Mouse (Mus musculus): ENCODE results near the gene Olfr467. TPM values are rescaled to one million over a fixed set of nuclear protein-coding genes. Genes with fewer than 3 reads are reported as not detected.

Olfr467 gene
- not detected in 2 replicates for polyA plus RNA-seq (2014; fragmentation: Nextera tagmentation; extraction: Ambion mirVana)

GRCm38 (mm10) chr7:107811963-107812362 is at the start of gene Olfr467:
Olfr467 (plus strand) TSS chr7:107812263.
- no peaks in the 10 kb centered on the region for H3K4me1 ChIP-seq (ENCODE audit: control insufficient read depth, insufficient read depth, low read length)
- no peak within 1 kb of the TSS for H3K4me3 ChIP-seq (ENCODE audit: low read length)
- no peaks in the 10 kb centered on the region for H3K27me3 ChIP-seq (ENCODE audit: control insufficient read depth, insufficient read depth, low read length)
- H3K9ac ChIP-seq (ENCODE audit: low read depth, low read length) = no peak within 1 kb of the TSS
- ATAC-seq (ENCODE audit: low FRiP score, low TSS enrichment) = no peak
- H3K27ac ChIP-seq (ENCODE audit: low read depth, low read length) = no peak within 1 kb of the TSS
- H3K9me3 ChIP-seq (ENCODE audit: control insufficient read depth, low read length) = no peaks in the 10 kb centered on the region
- no peaks in the 10 kb centered on the region for H3K36me3 ChIP-seq (ENCODE audit: control insufficient read depth, insufficient read depth, low read length)
- no peak within 1 kb of the TSS for H3K4me2 ChIP-seq (replicated peaks; ENCODE audit: low read depth, low read length)

- no peak for ATAC-seq (ENCODE audit: low FRiP score, low TSS enrichment)
- H3K27ac ChIP-seq (ENCODE audit: low read depth, low read length) = no peak overlapping the region
- no peaks in the 10 kb centered on the region for H3K36me3 ChIP-seq (ENCODE audit: control insufficient read depth, insufficient read depth, low read length)
- H3K9ac ChIP-seq (ENCODE audit: low read depth, low read length) = no peak overlapping the region
- H3K4me2 ChIP-seq (replicated peaks; ENCODE audit: low read depth, low read length) = no peak overlapping the region
- no peaks in the 10 kb centered on the region for H3K4me1 ChIP-seq (ENCODE audit: control insufficient read depth, insufficient read depth, low read length)
- no peaks in the 10 kb centered on the region for H3K27me3 ChIP-seq (ENCODE audit: control insufficient read depth, insufficient read depth, low read length)
- no peaks in the 10 kb centered on the region for H3K9me3 ChIP-seq (ENCODE audit: control insufficient read depth, low read length)
- WGBS = 69% methylated on average over 6 of the region's 6 CpGs
- H3K4me3 ChIP-seq (ENCODE audit: low read length) = no peak overlapping the region
Measured at GRCm38 (mm10) chr7:107770812-107771211, 41.3 kb upstream of the Olfr467 start.

- H3K27me3 ChIP-seq (ENCODE audit: control insufficient read depth, insufficient read depth, low read length) = no peaks in the 10 kb centered on the region
- ATAC-seq (ENCODE audit: low FRiP score, low TSS enrichment) = no peak
- H3K9me3 ChIP-seq (ENCODE audit: control insufficient read depth, low read length) = no peaks in the 10 kb centered on the region
- H3K4me1 ChIP-seq (ENCODE audit: control insufficient read depth, insufficient read depth, low read length) = no peaks in the 10 kb centered on the region
- H3K9ac ChIP-seq (ENCODE audit: low read depth, low read length) = no peak overlapping the region
- H3K27ac ChIP-seq (ENCODE audit: low read depth, low read length) = no peak overlapping the region
- WGBS = 75% methylated on average over 1 of the region's 1 CpGs
- no peak overlapping the region for H3K4me2 ChIP-seq (replicated peaks; ENCODE audit: low read depth, low read length)
- H3K36me3 ChIP-seq (ENCODE audit: control insufficient read depth, insufficient read depth, low read length) = no peaks in the 10 kb centered on the region
- H3K4me3 ChIP-seq (ENCODE audit: low read length) = no peak overlapping the region
Measured at GRCm38 (mm10) chr7:107778216-107778615, 33.8 kb upstream of the Olfr467 start.

GRCm38 (mm10) chr7:107779611-107780010 is 32.5 kb upstream of the Olfr467 start:
- no peaks in the 10 kb centered on the region for H3K4me1 ChIP-seq (ENCODE audit: control insufficient read depth, insufficient read depth, low read length)
- H3K9ac ChIP-seq (ENCODE audit: low read depth, low read length) = no peak overlapping the region
- no peaks in the 10 kb centered on the region for H3K9me3 ChIP-seq (ENCODE audit: control insufficient read depth, low read length)
- H3K27ac ChIP-seq (ENCODE audit: low read depth, low read length) = no peak overlapping the region
- H3K27me3 ChIP-seq (ENCODE audit: control insufficient read depth, insufficient read depth, low read length) = no peaks in the 10 kb centered on the region
- H3K4me2 ChIP-seq (replicated peaks; ENCODE audit: low read depth, low read length) = no peak overlapping the region
- ATAC-seq (ENCODE audit: low FRiP score, low TSS enrichment) = no peak
- H3K36me3 ChIP-seq (ENCODE audit: control insufficient read depth, insufficient read depth, low read length) = no peaks in the 10 kb centered on the region
- 50% methylated on average over 4 of the region's 4 CpGs for WGBS
- no peak overlapping the region for H3K4me3 ChIP-seq (ENCODE audit: low read length)

GRCm38 (mm10) chr7:107787977-107788620 is 24.0 kb upstream of the Olfr467 start:
- Histone ChIP-seq H3K9me3 (ENCODE audit: control insufficient read depth, low read length) (no peaks in the 10 kb centered on the region), H3K4me3 (ENCODE audit: low read length) (no peak overlapping the region), H3K27me3 (ENCODE audit: control insufficient read depth, insufficient read depth, low read length) (no peaks in the 10 kb centered on the region), H3K36me3 (ENCODE audit: control insufficient read depth, insufficient read depth, low read length) (no peaks in the 10 kb centered on the region), H3K9ac (ENCODE audit: low read depth, low read length) (no peak overlapping the region), H3K4me1 (ENCODE audit: control insufficient read depth, insufficient read depth, low read length) (no peaks in the 10 kb centered on the region), H3K27ac (ENCODE audit: low read depth, low read length) (no peak overlapping the region), H3K4me2 (replicated peaks; ENCODE audit: low read depth, low read length) (no peak overlapping the region)
- WGBS = 64% methylated on average over 3 of the region's 3 CpGs
- ATAC-seq (ENCODE audit: low FRiP score, low TSS enrichment) = no peak

GRCm38 (mm10) chr7:107796500-107796899 is 15.6 kb upstream of the Olfr467 start:
- Histone ChIP-seq H3K27me3 (ENCODE audit: control insufficient read depth, insufficient read depth, low read length) (no peaks in the 10 kb centered on the region), H3K9ac (ENCODE audit: low read depth, low read length) (no peak overlapping the region), H3K27ac (ENCODE audit: low read depth, low read length) (no peak overlapping the region), H3K4me3 (ENCODE audit: low read length) (no peak overlapping the region), H3K36me3 (ENCODE audit: control insufficient read depth, insufficient read depth, low read length) (no peaks in the 10 kb centered on the region), H3K4me2 (replicated peaks; ENCODE audit: low read depth, low read length) (no peak overlapping the region), H3K4me1 (ENCODE audit: control insufficient read depth, insufficient read depth, low read length) (no peaks in the 10 kb centered on the region), H3K9me3 (ENCODE audit: control insufficient read depth, low read length) (no peaks in the 10 kb centered on the region)
- ATAC-seq (ENCODE audit: low FRiP score, low TSS enrichment) = no peak
- 87% methylated on average over 2 of the region's 2 CpGs for WGBS

- Histone ChIP-seq H3K36me3 (ENCODE audit: control insufficient read depth, insufficient read depth, low read length) (no peaks in the 10 kb centered on the region), H3K9ac (ENCODE audit: low read depth, low read length) (no peak within 1 kb of the TSS), H3K9me3 (ENCODE audit: control insufficient read depth, low read length) (no peaks in the 10 kb centered on the region), H3K4me2 (replicated peaks; ENCODE audit: low read depth, low read length) (no peak within 1 kb of the TSS), H3K27ac (ENCODE audit: low read depth, low read length) (no peak within 1 kb of the TSS), H3K27me3 (ENCODE audit: control insufficient read depth, insufficient read depth, low read length) (no peaks in the 10 kb centered on the region), H3K4me3 (ENCODE audit: low read length) (no peak within 1 kb of the TSS), H3K4me1 (ENCODE audit: control insufficient read depth, insufficient read depth, low read length) (no peaks in the 10 kb centered on the region)
- WGBS = 90% methylated on average over 2 of the region's 2 CpGs
- no peak for ATAC-seq (ENCODE audit: low FRiP score, low TSS enrichment)
Measured at GRCm38 (mm10) chr7:107801108-107801507, 11.0 kb upstream of the Olfr467 start, which contains the start of gene Ovch2. Ovch2 (minus strand) TSS chr7:107801208.

- Histone ChIP-seq H3K4me3 (ENCODE audit: low read length) (no peak overlapping the region), H3K4me2 (replicated peaks; ENCODE audit: low read depth, low read length) (no peak overlapping the region), H3K36me3 (ENCODE audit: control insufficient read depth, insufficient read depth, low read length) (no peaks in the 10 kb centered on the region), H3K27me3 (ENCODE audit: control insufficient read depth, insufficient read depth, low read length) (no peaks in the 10 kb centered on the region), H3K9me3 (ENCODE audit: control insufficient read depth, low read length) (no peaks in the 10 kb centered on the region), H3K9ac (ENCODE audit: low read depth, low read length) (no peak overlapping the region), H3K27ac (ENCODE audit: low read depth, low read length) (no peak overlapping the region), H3K4me1 (ENCODE audit: control insufficient read depth, insufficient read depth, low read length) (no peaks in the 10 kb centered on the region)
- 60% methylated on average over 3 of the region's 3 CpGs for WGBS
- ATAC-seq (ENCODE audit: low FRiP score, low TSS enrichment) = no peak
Measured at GRCm38 (mm10) chr7:107802138-107802537, 9.9 kb upstream of the Olfr467 start.

GRCm38 (mm10) chr7:107819442-107819841 is 7.4 kb downstream of the Olfr467 start:
- Histone ChIP-seq H3K36me3 (ENCODE audit: control insufficient read depth, insufficient read depth, low read length) (no peaks in the 10 kb centered on the region), H3K4me1 (ENCODE audit: control insufficient read depth, insufficient read depth, low read length) (no peaks in the 10 kb centered on the region), H3K4me2 (replicated peaks; ENCODE audit: low read depth, low read length) (no peak overlapping the region), H3K9ac (ENCODE audit: low read depth, low read length) (no peak overlapping the region), H3K9me3 (ENCODE audit: control insufficient read depth, low read length) (no peaks in the 10 kb centered on the region), H3K4me3 (ENCODE audit: low read length) (no peak overlapping the region), H3K27me3 (ENCODE audit: control insufficient read depth, insufficient read depth, low read length) (no peaks in the 10 kb centered on the region), H3K27ac (ENCODE audit: low read depth, low read length) (no peak overlapping the region)
- ATAC-seq (ENCODE audit: low FRiP score, low TSS enrichment) = no peak
